Mouse (Mus musculus): ENCODE data around the gene Aldh9a1.
"Not testable (repeated sequence)": the region's sequence is repeated elsewhere in the genome, so short reads cannot be mapped to it uniquely, and the experiment has no call there.

Gene Aldh9a1

DNA sequence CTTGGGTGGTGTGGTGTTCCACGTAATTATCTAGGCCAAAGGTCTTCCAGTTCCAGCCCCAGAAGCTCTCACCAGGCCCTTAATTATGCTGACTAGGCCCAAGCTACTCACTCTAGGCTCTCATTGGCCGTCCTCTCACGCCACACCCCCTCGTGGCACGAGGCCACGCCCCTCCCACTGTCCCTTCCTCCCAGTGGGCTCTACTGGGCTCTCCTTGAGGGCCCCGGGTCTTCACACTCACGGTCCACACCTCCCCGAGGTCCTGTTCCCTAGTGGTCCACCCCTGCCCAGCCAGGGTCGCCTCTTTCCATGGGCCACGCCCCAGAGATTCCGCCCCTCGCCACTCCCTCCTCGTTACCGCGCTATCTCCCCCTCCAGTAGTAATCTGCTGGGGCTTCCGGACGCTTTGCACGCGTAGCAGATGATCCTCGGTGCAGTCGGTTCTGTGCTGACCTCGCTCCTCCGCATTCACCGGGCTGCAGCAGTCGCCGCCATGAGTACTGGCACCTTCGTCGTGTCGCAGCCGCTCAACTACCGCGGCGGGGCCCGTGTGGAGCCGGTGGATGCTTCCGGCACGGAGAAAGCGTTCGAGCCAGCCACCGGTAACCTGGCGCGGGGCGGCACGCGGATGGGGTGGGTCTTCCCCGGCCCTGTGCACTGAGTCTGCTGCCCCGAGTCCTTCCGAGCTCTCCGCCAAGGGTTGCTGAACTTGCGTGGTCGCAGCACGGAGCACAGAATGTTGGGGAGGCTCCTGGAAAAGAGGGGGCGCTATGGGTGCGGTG, at the start of gene Aldh9a1:
Gene Aldh9a1 (plus strand): TSS at position 177 of the 782 bp plus-strand sequence.
- peak; percentile 74 for DNase-seq (ENCODE audit: low read depth)

DNA sequence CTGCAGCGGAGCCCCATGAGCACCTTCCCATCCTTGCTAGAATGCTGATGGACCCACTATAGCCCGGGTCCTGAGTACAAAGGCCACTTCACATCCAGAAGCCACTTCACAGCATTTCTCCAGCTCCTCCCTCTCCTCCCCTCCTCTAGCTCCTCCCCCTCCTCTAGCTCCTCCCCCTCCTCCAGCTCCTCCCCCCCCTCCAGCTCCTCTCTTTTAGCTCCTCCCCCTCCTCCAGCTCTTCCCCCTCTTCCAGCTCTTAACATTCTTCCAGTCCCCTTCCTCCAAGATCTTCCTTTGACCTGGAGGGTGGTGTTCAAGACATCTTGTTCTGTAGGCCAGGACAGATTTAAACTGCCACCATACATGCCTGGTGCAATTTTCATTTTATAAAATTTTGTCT, 49.7 kb upstream of the Aldh9a1 start:
- no peak for DNase-seq (ENCODE audit: low read depth)

DNA sequence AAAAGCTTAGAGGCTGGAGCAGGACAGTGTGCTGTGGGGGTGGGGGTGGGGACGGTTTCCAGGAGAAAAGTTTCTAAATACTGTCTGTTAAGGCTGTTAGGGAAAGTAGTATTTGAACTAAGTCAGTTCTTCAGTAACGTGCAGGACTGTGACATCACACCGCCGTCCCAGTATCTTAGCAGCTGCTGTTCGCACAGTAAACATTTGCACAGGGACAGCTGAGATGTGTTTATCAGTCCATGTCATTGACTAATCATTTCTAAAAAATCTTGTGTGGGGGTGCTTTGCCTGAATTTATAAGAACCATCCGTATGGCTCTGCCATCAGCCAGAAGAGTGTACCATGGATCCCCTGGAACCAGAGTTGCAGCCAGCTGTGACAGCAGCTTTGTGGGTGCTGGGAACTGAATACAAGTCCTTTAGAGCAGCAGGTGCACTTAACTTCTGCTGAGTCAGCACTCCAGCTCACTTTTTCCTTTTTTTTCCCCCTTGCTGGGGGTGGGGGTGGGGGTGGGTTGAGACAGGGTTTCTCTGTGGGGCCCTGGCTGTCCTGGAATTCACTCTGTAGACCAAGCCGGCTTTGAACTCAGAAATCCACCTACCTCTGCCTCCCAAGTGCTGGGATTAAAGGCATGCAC, 44.2 kb upstream of the Aldh9a1 start:
- no peak for DNase-seq (ENCODE audit: low read depth)

DNA sequence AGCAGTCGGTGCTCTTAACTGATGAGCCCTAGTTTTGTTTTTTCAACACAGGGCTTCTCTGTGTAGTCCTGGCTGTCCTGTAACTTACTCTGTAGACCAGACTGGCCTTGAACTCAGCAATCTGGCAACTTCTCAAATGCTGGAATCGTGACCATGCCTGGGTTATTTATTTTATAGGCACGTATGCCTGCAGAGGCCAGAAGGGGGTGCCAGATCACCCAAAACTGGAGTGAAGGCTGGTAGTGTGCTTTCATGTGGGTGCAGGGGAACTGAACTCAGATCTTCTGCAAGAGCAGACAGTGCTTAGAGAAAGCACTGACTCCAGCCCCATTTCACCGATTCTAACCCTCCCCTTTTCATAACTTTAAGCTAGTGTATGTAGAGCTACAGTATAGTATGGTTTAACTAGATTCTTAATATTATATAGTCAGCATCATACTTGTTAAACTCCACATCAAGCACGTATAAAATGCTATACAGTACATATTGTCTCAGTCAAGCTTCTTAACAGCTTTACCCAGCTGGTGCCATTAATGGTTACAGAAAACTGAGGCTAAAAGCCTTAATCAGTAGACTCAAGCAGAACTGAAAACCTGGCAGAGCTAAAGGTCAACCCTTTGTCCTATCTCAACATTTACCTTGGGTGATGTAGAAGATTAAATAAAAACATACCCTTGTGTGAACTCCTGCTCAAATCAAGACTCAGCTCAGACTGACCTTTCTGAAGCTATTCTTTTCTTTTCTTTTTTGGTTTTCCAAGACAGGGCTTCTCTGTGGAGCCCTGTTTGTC, 43.1 kb upstream of the Aldh9a1 start:
- no peak for DNase-seq (ENCODE audit: low read depth)

DNA sequence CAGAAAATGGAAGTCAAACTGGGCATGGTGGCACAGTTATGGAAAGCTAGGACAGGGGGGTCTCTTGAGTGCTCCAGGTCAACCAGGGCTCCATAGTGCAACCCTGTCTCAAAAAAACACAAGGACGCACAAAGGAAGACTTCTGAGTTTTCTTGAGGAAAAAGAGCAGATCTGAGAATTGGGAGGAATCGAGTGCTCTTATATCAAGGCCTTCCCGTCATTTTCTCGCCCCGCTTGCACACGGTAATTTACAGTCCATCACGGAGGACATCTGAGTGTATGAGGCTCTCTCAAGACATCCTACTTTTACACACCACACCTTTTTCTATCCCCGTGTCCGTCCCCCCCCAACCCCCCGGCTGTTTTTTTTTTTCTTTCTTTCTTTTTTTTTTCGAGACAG, 42.1 kb upstream of the Aldh9a1 start:
- no peak for DNase-seq (ENCODE audit: low read depth)

DNA sequence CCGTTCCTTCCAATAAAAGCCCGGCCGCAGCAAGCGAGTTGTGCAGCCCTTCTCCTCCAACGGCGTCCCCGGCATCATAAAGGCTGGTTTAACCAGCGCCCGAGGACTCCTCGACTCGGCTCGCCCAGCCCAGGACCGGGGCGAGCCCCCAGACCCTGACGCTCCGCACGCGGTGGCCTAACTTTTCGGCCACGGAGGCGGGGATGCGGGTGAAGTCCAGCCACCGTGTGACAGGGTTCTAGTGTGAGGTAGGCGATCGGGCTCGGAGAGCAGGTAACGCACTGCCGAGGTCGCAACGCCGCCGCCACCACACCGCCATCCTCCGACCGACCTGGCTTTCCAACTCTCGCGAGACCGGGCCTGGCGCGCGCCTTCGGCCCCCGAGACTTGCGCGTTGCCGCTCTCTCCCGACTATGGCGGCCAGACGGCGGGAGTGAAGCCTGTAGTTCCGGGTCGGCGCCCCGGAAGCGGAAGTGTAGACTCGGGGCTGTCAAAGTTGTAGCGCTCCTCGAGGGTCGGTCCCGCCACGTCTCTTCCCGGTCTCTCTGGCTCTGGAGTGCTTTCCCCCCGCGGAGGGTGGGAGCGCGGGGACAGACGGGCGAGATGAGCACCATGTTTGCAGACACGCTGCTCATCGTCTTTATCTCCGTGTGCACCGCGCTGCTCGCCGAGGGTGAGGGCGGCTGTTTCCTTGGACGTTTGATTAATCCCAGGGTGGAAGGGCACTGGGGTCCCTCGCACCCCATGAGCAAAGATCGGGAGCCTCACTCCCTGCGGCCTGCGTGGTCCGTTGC, 41.3 kb upstream of the Aldh9a1 start, which contains the start of gene Tmco1:
Gene Tmco1 (plus strand): TSS at position 118 of the 794 bp plus-strand sequence.
- DNase-seq (ENCODE audit: low read depth), result peak; percentile 78

DNA sequence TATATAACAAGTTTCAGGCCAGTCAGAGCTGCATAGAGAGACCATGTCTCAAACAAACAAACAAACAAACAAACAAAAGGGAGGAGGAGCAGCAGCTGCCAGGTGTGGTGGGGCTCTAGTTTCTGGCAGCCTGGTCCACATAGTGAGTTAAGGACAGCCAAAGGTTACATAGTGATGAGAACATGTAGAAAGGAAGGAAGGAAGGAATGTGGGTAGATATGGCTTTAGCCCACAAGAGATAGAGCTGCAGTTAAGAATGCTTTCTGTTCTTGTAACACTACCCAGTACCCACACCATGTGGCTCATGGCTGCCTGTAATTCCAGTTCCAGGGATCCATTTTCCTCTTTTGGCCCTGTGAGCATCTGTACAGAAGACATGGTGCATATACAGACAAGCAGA, 37.4 kb upstream of the Aldh9a1 start:
- DNase-seq (ENCODE audit: low read depth), result no peak

DNA sequence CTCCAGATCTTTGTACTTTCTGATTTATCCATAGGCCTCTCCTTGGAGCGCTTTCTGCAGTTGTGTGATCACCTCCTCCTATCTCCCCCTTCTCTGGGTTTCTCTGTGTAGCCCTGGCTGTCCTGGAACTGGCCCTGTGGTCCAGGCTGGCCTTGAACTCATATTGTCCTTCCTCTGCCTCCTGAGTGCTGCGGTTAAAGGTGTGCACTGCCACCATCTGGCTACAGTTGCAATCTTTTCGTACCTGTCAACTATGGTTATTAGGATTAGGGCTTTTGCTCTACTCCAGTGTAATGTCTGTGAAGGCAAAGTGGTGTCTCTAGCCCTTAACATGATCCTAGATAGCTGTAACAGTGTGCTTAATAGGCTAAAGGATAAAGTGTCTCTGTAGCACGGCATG, 36.6 kb upstream of the Aldh9a1 start:
- no peak for DNase-seq (ENCODE audit: low read depth)

DNA sequence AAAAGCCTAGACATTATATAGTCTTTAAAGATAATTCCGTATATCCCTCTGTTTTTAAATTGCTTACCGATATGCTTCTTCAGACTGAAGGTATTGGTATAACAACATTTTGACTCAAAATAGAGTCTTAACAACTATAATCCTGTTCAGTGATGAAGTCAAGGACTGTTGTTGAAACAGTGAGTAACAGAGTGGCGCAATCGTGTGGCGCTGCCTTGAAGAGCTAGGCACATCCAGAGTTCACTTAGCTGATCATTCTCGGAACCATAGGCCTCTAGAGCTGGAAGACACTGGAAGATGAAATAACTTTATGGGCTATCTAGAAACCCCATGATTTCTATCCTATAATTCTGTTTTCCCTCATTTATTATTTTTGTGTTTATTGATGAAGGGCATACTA, 28.1 kb upstream of the Aldh9a1 start:
- DNase-seq (ENCODE audit: low read depth), result no peak

DNA sequence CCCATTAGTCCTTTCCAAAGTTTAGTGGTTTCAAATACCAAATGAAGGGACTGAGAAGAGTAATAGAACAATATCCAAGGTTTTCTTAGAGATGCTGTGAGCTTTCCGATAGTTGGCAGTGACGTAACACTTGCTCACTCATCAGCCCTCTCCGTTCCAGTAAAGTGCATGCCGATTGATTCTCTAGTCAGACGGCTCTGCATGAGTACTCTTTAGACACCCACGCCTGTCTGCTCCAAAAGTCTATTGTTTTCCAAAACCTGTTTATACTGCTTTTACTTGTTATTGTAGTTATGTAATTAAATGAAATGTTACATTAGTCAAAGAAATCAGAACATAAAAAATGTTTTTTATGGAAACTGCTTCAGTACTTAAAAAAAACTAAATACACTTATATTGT, 21.0 kb upstream of the Aldh9a1 start:
- DNase-seq (ENCODE audit: low read depth), result no peak

DNA sequence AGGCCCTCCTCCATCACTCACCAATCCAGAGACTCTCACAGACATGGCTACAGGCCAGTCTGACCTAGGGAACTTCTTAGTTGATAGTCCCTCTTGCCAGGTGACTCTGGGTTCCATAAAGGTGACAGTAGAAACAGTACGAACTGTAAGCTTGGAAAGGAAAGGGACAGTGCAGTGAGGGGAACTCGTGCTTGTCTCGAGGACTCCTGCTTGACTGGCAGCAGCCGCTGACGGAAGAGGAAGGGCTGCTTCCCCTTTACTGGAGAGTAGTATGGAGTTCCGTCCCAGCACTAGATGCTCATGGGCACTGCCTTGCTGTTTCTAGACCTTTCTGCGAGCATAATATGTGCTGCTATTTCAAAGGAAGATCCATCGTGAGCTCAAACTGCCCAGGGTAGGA, 18.7 kb upstream of the Aldh9a1 start:
- no peak for DNase-seq (ENCODE audit: low read depth)

DNA sequence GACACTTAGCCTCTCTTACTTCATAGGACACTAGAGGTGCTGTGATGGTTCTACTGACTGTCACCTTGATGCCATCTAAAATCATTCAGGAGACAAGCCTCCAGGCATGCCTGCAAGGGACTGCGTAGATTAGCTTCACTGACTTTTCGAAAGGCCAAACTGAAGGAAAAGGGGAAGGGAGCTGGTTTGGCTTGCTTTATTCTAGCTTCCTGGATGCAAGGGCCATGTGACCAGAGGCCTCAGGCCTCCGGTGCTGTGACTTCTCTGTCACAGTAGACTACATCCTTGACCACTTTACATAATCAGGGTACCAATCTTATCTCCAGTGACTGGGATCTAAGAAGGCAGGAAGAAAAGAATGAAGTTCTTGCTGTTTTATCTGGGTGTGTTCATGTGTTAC, 13.4 kb upstream of the Aldh9a1 start:
- DNase-seq (ENCODE audit: low read depth), result no peak

DNA sequence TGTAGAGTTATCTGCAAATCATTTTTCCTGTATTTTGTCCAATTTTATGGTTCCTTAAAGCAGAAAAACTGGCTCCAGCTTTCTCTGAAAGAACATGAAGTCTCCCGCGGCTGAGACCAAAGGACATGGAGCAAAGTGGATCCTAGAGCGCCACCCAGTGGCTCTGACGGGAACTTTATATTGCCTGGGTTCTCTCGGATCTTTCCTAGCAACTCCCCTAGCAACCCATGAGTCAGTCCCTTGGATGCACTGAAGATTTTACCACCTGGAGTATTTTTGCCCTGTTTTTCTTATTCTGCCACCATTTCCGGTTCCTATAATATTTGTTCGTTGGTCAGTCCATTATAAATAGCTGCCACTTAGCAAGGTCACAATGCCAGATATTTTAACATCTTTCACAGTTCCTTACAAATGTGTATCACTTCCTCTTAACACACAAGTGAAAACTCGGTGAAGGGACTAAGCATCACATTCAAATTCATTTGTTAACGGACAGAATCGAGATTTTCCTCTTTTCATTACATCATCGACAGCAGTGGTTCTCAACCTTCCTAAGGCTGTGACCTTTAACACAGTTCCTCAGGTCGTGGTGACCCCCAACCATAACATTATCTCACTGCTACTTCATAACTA, 12.2 kb upstream of the Aldh9a1 start:
- peak; percentile 73 for DNase-seq (ENCODE audit: low read depth)

DNA sequence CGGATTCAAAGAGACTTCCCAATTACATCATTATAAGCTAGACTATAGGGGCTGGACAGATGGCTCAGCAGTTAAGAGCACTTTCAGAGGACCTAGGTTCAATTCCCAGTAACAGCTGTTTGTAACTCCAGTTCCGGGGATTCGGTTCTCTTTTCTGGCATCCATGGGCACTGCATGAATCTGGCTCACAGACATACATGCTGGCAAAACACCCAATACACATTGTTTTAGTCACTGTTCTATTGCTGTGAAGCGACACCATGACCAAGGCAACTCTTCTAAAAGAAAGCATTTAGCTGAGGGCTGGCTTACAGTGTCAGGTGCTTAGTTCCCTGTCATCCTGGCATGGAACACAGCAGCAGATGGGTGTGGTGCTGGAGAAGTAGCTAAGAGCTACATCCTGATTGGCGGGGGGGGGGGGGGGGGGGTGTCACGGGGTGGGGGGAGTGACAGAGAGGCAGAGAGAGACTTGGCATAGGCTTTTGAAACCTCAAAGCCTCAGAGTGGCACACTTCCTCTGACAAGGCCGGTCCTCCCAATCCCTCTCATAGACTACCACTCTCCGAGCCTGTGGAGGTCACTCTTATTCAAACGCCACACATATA, 10.5 kb upstream of the Aldh9a1 start:
- DNase-seq (ENCODE audit: low read depth), result no peak

DNA sequence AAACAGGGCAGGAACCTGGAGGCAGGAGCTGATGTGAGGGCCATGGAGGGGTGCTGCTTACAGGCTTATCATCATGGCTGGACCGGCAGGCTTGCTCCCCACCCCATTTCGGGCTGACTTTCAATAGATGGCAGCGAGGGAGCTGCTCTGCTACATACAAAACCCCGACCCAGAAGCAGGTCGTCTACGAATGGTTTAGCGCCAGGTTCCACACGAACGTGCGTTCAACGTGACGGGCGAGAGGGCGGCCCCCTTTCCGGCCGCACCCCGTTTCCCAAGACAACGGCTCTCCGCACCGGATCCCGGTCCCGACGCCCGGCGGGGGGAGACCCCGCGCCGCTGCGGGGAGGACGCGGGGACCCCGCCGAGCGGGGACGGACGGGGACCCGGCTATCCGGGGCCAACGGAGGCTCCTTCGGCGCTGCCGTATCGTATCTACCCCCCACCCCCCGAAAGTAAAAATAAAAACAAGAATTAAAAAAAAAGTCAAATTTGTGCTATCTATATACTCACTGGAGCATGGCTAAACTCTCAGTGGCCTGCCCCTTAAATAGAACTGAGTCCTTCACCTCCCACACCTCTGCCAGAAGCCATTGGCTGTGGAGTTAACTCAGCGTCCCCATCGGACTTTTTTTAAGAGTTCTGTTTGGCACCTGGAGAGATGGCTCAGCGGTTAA, 9.5 kb upstream of the Aldh9a1 start:
- no peak for DNase-seq (ENCODE audit: low read depth)

DNA sequence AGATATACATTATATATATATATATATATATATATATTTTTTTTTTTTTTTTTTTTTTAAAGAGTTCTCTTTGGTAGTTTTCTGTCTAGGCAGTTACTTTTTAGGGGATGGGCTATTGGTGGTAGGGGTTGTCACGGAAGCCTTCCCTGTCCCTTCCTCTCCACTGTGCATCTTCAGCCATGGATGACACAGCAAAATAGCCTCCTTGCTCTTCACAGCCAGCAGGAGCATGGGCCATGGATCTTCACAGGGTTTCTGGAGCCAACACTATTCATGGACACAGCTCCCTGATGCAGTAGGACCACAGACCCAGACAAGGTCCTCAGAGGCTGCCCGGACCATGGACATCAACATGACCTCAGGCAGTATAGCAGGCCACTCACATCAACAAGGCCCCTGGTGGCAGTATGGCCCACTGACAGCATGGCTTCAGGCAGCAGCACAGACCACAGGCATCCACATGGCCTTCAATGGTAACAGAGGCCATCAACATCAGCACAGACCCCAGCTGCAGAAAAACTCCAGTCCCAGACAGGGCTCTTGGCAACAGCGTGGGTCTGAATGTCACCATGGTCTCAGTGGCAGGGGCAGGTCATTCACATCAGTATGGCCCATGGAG, 8.8 kb upstream of the Aldh9a1 start:
- no peak for DNase-seq (ENCODE audit: low read depth)

DNA sequence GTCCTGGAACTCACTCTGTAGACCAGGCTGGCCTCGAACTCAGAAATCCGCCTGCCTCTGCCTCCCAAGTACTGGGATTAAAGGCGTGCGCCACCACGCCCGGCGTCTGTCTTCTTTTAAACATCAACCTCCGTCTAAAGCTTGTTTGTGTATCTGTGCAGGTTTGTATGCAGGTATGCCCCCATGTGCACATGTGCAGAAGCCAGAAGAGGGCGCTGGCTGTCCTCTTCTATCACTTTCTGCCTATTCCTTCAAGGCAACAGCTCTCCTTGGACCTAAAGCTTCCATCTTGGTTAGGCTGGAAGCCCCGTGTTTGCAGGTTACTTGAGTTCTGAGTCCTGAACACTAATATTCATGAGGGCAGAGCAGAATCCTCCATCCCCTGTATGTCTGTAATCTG, 7.0 kb upstream of the Aldh9a1 start:
- no peak for DNase-seq (ENCODE audit: low read depth)

DNA sequence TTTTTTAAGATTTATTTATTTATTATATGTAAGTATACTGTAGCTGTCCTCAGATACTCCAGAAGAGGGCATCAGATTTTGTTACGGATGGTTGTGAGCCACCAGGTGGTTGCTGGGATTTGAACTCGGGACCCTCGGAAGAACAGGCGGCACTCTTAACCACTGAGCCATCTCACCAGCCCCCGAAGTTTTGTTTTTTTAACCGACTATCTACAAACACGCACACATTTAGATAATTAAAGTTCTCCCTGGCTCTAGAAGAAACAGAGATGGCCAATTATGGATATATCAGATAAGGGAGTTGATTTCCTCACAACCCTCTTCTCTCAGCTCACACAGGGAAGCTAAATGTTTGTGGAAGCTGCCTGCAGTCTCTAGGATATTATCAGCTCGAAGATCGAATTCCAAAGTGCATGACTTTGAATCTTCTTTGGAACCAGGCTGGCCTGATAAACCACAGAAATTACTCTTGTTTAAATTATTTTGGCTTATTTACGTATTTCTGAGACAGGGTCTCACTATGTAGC, 3.7 kb upstream of the Aldh9a1 start:
- DNase-seq (ENCODE audit: low read depth), result not testable (repeated sequence)

DNA sequence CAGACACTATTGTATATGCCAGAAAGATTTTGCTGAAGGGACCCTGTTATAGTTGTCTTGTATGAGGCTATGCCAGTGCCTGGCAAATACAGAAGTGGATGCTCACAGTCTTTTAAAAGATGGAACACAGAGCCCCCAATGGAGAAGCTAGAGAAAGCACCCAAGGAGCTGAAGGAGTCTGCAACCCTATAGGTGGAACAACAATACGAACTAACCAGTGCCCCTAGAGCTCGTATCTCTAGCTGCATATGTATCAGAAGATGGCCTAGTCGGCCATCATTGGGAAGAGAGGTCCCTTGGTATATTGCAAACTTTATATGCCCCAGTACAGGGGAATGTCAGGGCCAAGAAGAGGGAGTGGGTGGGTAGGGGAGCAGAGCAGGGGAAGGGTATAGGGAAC, 585 bp upstream of the Aldh9a1 start:
- DNase-seq (ENCODE audit: low read depth), result not testable (repeated sequence)

All from fibroblast of lung, adult 2 months (primary cell).